Comparison of ENCODE assay signal across 12 mouse cellular contexts in genomic region chr11:100963647-100964046, GRCm38 (mm10). TPM values are rescaled to one million over a fixed set of nuclear protein-coding genes. Genes with fewer than 3 reads are reported as not detected.
DNase-seq lines count a peak whose midpoint lies in the region; ATAC-seq and TF ChIP-seq lines count a peak whose summit lies in the region.
"Had no signal": no experiment of that assay in that cellular context is flagged by ENCODE, and none has a peak within 500 bp of the region (broad histone marks: within the 10 kb centered on the region; RNA-seq: fewer than 3 reads in every experiment).

No protein-coding gene starts in this region.

- 73% methylated on average over 9 of the region's 9 CpGs for WGBS in intestine, embryonic 15.5 days
- WGBS in intestine, postnatal 0 days = 66% methylated on average over 9 of the region's 9 CpGs
- WGBS in embryonic facial prominence, embryonic 14.5 days = 76% methylated on average over 9 of the region's 9 CpGs
- 59% methylated on average over 9 of the region's 9 CpGs for WGBS in heart, embryonic 15.5 days
- 79% methylated on average over 9 of the region's 9 CpGs for WGBS in hindbrain, postnatal 0 days
- WGBS in forebrain, embryonic 10.5 days = 90% methylated on average over 9 of the region's 9 CpGs

- H3K4me2 ChIP-seq in intestine, embryonic 15.5 days (replicated peaks) = no peak overlapping the region
- no peak overlapping the region for H3K4me2 ChIP-seq in intestine, postnatal 0 days (replicated peaks; ENCODE audit: low read depth)
- H3K4me2 ChIP-seq in embryonic facial prominence, embryonic 14.5 days (ENCODE audit: low read depth, low read length) = no peak overlapping the region
- peak overlapping the region; percentile 26 for H3K4me2 ChIP-seq in heart, embryonic 15.5 days
- no peak overlapping the region for H3K4me2 ChIP-seq in hindbrain, postnatal 0 days (ENCODE audit: low read depth, low read length)

- H3K27ac ChIP-seq in intestine, embryonic 15.5 days = peak overlapping the region; percentile 8; the same call in 1 of the 2 replicates
- no peak overlapping the region for H3K27ac ChIP-seq in intestine, postnatal 0 days (ENCODE audit: low read depth, low read length)
- H3K27ac ChIP-seq in embryonic facial prominence, embryonic 14.5 days (replicated peaks; ENCODE audit: low read depth, low read length) = peak overlapping the region; percentile 36; the same call in 1 of the 2 replicates
- peak overlapping the region; percentile 98 for H3K27ac ChIP-seq in heart, embryonic 15.5 days
- H3K27ac ChIP-seq in hindbrain, postnatal 0 days = no peak overlapping the region
- H3K27ac ChIP-seq in forebrain, embryonic 10.5 days = no peak overlapping the region
- H3K27ac ChIP-seq: left cerebral cortex, adult 2 months had no signal

- H3K27me3 ChIP-seq in intestine, embryonic 15.5 days (replicated peaks) = peaks cover 6% of the 10 kb centered on the region
- peaks cover 6% of the 10 kb centered on the region; the same call in 1 of the 2 replicates for H3K27me3 ChIP-seq in intestine, postnatal 0 days (replicated peaks; ENCODE audit: control insufficient read depth, insufficient read depth, low read length)
- peaks cover 12% of the 10 kb centered on the region for H3K27me3 ChIP-seq in embryonic facial prominence, embryonic 14.5 days (replicated peaks; ENCODE audit: control insufficient read depth, insufficient read depth, low read length)
- no peaks in the 10 kb centered on the region for H3K27me3 ChIP-seq in heart, embryonic 15.5 days
- H3K27me3 ChIP-seq in hindbrain, postnatal 0 days (ENCODE audit: insufficient read depth, low read length) = peaks cover 10% of the 10 kb centered on the region
- H3K27me3 ChIP-seq in forebrain, embryonic 10.5 days (ENCODE audit: poor library complexity, severe bottlenecking) = peaks cover 80% of the 10 kb centered on the region

- no peaks in the 10 kb centered on the region for H3K36me3 ChIP-seq in intestine, embryonic 15.5 days
- peaks cover 2% of the 10 kb centered on the region; the same call in 1 of the 2 replicates for H3K36me3 ChIP-seq in intestine, postnatal 0 days (ENCODE audit: control insufficient read depth, insufficient read depth)
- H3K36me3 ChIP-seq in embryonic facial prominence, embryonic 14.5 days (ENCODE audit: control insufficient read depth, insufficient read depth, low read length) = peaks cover 6% of the 10 kb centered on the region
- H3K36me3 ChIP-seq in heart, embryonic 15.5 days = peaks cover 11% of the 10 kb centered on the region
- H3K36me3 ChIP-seq in hindbrain, postnatal 0 days (ENCODE audit: insufficient read depth, low read length) = no peaks in the 10 kb centered on the region
- no peaks in the 10 kb centered on the region for H3K36me3 ChIP-seq in forebrain, embryonic 10.5 days (replicated peaks)

- no peak overlapping the region for H3K9ac ChIP-seq in intestine, embryonic 15.5 days
- no peak overlapping the region for H3K9ac ChIP-seq in intestine, postnatal 0 days (ENCODE audit: low read depth, low read length)
- 0 out of 2 replicates have a peak overlapping the region, but pooled peaks have one; percentile 10 for H3K9ac ChIP-seq in embryonic facial prominence, embryonic 14.5 days (ENCODE audit: low read depth, low read length)
- peak overlapping the region; percentile 27; the same call in 1 of the 2 replicates for H3K9ac ChIP-seq in heart, embryonic 15.5 days
- no peak overlapping the region for H3K9ac ChIP-seq in hindbrain, postnatal 0 days (replicated peaks; ENCODE audit: low read length)
- H3K9ac ChIP-seq: forebrain, postnatal 0 days had no signal

- H3K4me3 ChIP-seq in intestine, embryonic 15.5 days (replicated peaks) = no peak overlapping the region
- H3K4me3 ChIP-seq in intestine, postnatal 0 days (ENCODE audit: low read depth, low read length) = no peak overlapping the region
- no peak overlapping the region for H3K4me3 ChIP-seq in embryonic facial prominence, embryonic 14.5 days (ENCODE audit: low read depth, low read length)
- H3K4me3 ChIP-seq in heart, embryonic 15.5 days = no peak overlapping the region; the same call in 1 of the 2 replicates
- H3K4me3 ChIP-seq in hindbrain, postnatal 0 days (ENCODE audit: low read length) = no peak overlapping the region
- H3K4me3 ChIP-seq in forebrain, embryonic 10.5 days = no peak overlapping the region
- H3K4me3 ChIP-seq: left cerebral cortex, adult 2 months had no signal

- no peak for DNase-seq in embryonic facial prominence, embryonic 14.5 days (ENCODE audit: low spot score)
- peak; percentile 81 for DNase-seq in lung, postnatal 36 days
- DNase-seq in right cerebral cortex, postnatal 25 days = no peak
- no peak for DNase-seq in hindbrain, postnatal 0 days (ENCODE audit: low spot score)
- DNase-seq in forebrain, embryonic 10.5 days (ENCODE audit: extremely low spot score, low spot score) = no peak
- DNase-seq: forebrain, postnatal 0 days; kidney, adult 11 months; thymus, adult 2 months had no signal

- no peak for TF ChIP-seq CTCF in intestine, postnatal 0 days (IDR thresholded peaks at IDR 0.05; ENCODE audit: low read depth)
- no peak for TF ChIP-seq CTCF in hindbrain, postnatal 0 days (IDR thresholded peaks at IDR 0.05; ENCODE audit: low read depth)

- H3K4me1 ChIP-seq in intestine, embryonic 15.5 days (replicated peaks) = peaks cover 52% of the 10 kb centered on the region
- peaks cover 11% of the 10 kb centered on the region; the same call in 1 of the 2 replicates for H3K4me1 ChIP-seq in intestine, postnatal 0 days (replicated peaks; ENCODE audit: control insufficient read depth, insufficient read depth, low read length)
- peaks cover 39% of the 10 kb centered on the region for H3K4me1 ChIP-seq in embryonic facial prominence, embryonic 14.5 days (ENCODE audit: control insufficient read depth, insufficient read depth, low read length)
- H3K4me1 ChIP-seq in heart, embryonic 15.5 days (replicated peaks) = peaks cover 96% of the 10 kb centered on the region
- H3K4me1 ChIP-seq in hindbrain, postnatal 0 days (ENCODE audit: insufficient read depth, low read length) = no peaks in the 10 kb centered on the region
- peaks cover 15% of the 10 kb centered on the region for H3K4me1 ChIP-seq in forebrain, embryonic 10.5 days

- no peaks in the 10 kb centered on the region for H3K9me3 ChIP-seq in intestine, embryonic 15.5 days
- no peaks in the 10 kb centered on the region for H3K9me3 ChIP-seq in intestine, postnatal 0 days (ENCODE audit: control insufficient read depth)
- H3K9me3 ChIP-seq in embryonic facial prominence, embryonic 14.5 days (ENCODE audit: control insufficient read depth, low read length) = no peaks in the 10 kb centered on the region
- no peaks in the 10 kb centered on the region for H3K9me3 ChIP-seq in heart, embryonic 15.5 days (replicated peaks)
- no peaks in the 10 kb centered on the region for H3K9me3 ChIP-seq in hindbrain, postnatal 0 days (ENCODE audit: low read length)
- no peaks in the 10 kb centered on the region for H3K9me3 ChIP-seq in forebrain, embryonic 10.5 days

- ATAC-seq in intestine, embryonic 15.5 days = no peak
- no peak for ATAC-seq in intestine, postnatal 0 days
- no peak for ATAC-seq in embryonic facial prominence, embryonic 14.5 days (ENCODE audit: low read depth)
- no peak for ATAC-seq in heart, embryonic 15.5 days (replicated peaks; ENCODE audit: insufficient number of reproducible peaks, insufficient read depth, low FRiP score, low read depth)
- ATAC-seq in hindbrain, postnatal 0 days = no peak
- ATAC-seq: forebrain, postnatal 0 days had no signal

RNA-seq across cellular contexts. Expression of gene Cavin1, which starts 7.0 kb away (rescaled TPM):
- 223 and 237 TPM in 2 replicates for polyA plus RNA-seq in intestine, embryonic 15.5 days (2015; fragmentation: Nextera tagmentation; extraction: Ambion mirVana)
- polyA plus RNA-seq in intestine, postnatal 0 days (2015; fragmentation: Nextera tagmentation; extraction: Ambion mirVana) = 191 and 207 TPM in 2 replicates
- polyA plus RNA-seq in embryonic facial prominence, embryonic 14.5 days (2014; fragmentation: Nextera tagmentation; extraction: Ambion mirVana) = 145 and 160 TPM in 2 replicates
- polyA plus RNA-seq in heart, embryonic 15.5 days (2015; fragmentation: Nextera tagmentation; extraction: Ambion mirVana) = 429 and 457 TPM in 2 replicates
- total RNA-seq in hindbrain, postnatal 0 days (2014; rRNA removed) = 19.7 and 26.3 TPM in 2 replicates
- 48.6 and 50.2 TPM in 2 replicates for polyA plus RNA-seq in hindbrain, postnatal 0 days (2015; fragmentation: Nextera tagmentation; extraction: Ambion mirVana)
- polyA plus RNA-seq in forebrain, embryonic 10.5 days (2016; fragmentation: Nextera tagmentation; extraction: Ambion mirVana) = 16.1 and 16.6 TPM in 2 replicates

RNA-seq across cellular contexts. Expression of gene Stat3, which starts 24.3 kb away (rescaled TPM):
- 45.8 and 48.9 TPM in 2 replicates for polyA plus RNA-seq in intestine, embryonic 15.5 days (2015; fragmentation: Nextera tagmentation; extraction: Ambion mirVana)
- polyA plus RNA-seq in intestine, postnatal 0 days (2015; fragmentation: Nextera tagmentation; extraction: Ambion mirVana) = 61.2 and 68.6 TPM in 2 replicates
- polyA plus RNA-seq in embryonic facial prominence, embryonic 14.5 days (2014; fragmentation: Nextera tagmentation; extraction: Ambion mirVana) = 71.4 and 82.9 TPM in 2 replicates
- 50.6 and 60.8 TPM in 2 replicates for polyA plus RNA-seq in heart, embryonic 15.5 days (2015; fragmentation: Nextera tagmentation; extraction: Ambion mirVana)
- 49.7 and 56.2 TPM in 2 replicates for total RNA-seq in hindbrain, postnatal 0 days (2014; rRNA removed)
- 41.4 and 43.4 TPM in 2 replicates for polyA plus RNA-seq in hindbrain, postnatal 0 days (2015; fragmentation: Nextera tagmentation; extraction: Ambion mirVana)
- polyA plus RNA-seq in forebrain, embryonic 10.5 days (2016; fragmentation: Nextera tagmentation; extraction: Ambion mirVana) = 15.0 and 15.6 TPM in 2 replicates

RNA-seq across cellular contexts. Expression of gene Atp6v0a1, which starts 45.6 kb away (rescaled TPM):
- 35.4 and 36.2 TPM in 2 replicates for polyA plus RNA-seq in intestine, embryonic 15.5 days (2015; fragmentation: Nextera tagmentation; extraction: Ambion mirVana)
- polyA plus RNA-seq in intestine, postnatal 0 days (2015; fragmentation: Nextera tagmentation; extraction: Ambion mirVana) = 62.1 and 67.2 TPM in 2 replicates
- 35.0 and 37.9 TPM in 2 replicates for polyA plus RNA-seq in embryonic facial prominence, embryonic 14.5 days (2014; fragmentation: Nextera tagmentation; extraction: Ambion mirVana)
- 54.1 and 54.4 TPM in 2 replicates for polyA plus RNA-seq in heart, embryonic 15.5 days (2015; fragmentation: Nextera tagmentation; extraction: Ambion mirVana)
- 213 and 222 TPM in 2 replicates for total RNA-seq in hindbrain, postnatal 0 days (2014; rRNA removed)
- 162 and 181 TPM in 2 replicates for polyA plus RNA-seq in hindbrain, postnatal 0 days (2015; fragmentation: Nextera tagmentation; extraction: Ambion mirVana)
- 34.5 and 36.9 TPM in 2 replicates for polyA plus RNA-seq in forebrain, embryonic 10.5 days (2016; fragmentation: Nextera tagmentation; extraction: Ambion mirVana)

Comparison
In these comparisons a context has a peak if more than half of its experiments do, and no peak if none do; other contexts are left out.
1. H3K27ac ChIP-seq: peak in intestine, embryonic 15.5 days (single experiment), embryonic facial prominence, embryonic 14.5 days (single experiment) and heart, embryonic 15.5 days (single experiment); none in intestine, postnatal 0 days (single experiment), hindbrain, postnatal 0 days (single experiment) and forebrain, embryonic 10.5 days (single experiment).
2. H3K9ac ChIP-seq: peak in embryonic facial prominence, embryonic 14.5 days (single experiment) and heart, embryonic 15.5 days (single experiment); none in intestine, embryonic 15.5 days (single experiment), intestine, postnatal 0 days (single experiment) and hindbrain, postnatal 0 days (single experiment).